Mouse (Mus musculus): ENCODE data around the gene Eif5a2. TPM values are rescaled to one million over a fixed set of nuclear protein-coding genes. Genes with fewer than 3 reads are reported as not detected.
"Not testable (repeated sequence)": the region's sequence is repeated elsewhere in the genome, so short reads cannot be mapped to it uniquely, and the experiment has no call there.

Eif5a2 gene
- polyA plus RNA-seq, 1 experiment from 2014 or later: 12.5 TPM

DNA sequence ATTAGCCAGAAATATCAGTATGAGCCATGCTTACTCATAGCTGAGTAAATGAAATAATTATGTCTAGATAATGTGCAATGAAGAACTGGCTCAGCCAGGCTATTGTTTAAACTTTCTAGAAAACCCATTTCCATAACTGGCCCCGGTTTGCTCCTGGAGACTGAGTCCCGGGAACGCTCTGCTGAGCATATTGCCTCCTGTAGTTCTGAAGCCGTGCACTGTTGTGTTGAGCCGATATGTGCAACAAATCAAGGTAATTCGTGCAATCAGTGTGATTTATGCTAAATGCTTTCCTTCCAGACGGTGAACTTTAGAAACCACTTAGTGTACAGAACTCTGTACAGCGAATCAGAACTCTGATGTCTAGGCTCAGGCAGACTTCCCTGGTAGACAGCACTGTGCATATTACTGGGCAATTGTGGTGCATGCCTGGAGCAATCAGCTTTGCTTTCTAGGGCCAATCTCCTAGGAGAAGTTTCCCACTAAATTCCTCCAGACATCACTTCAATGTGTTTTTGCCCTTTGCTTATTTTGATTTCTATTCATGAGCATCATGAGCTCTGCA is 19.8 kb upstream of the Eif5a2 start:
- no peak overlapping the region for H3K9ac ChIP-seq (ENCODE audit: low read length)
- H3K4me3 ChIP-seq (ENCODE audit: low read depth, low read length): no peak overlapping the region
- DNase-seq (ENCODE audit: low spot score) (no peak), ATAC-seq (no peak)
- no peaks in the 10 kb centered on the region for H3K36me3 ChIP-seq (ENCODE audit: control insufficient read depth, insufficient read depth, low read length)
- no peak overlapping the region for H3K27ac ChIP-seq (ENCODE audit: low read depth, low read length)
- no peaks in the 10 kb centered on the region for H3K4me1 ChIP-seq (ENCODE audit: control insufficient read depth, insufficient read depth, low read length)
- no peaks in the 10 kb centered on the region for H3K27me3 ChIP-seq (replicated peaks; ENCODE audit: control insufficient read depth, insufficient read depth, low read length)
- no peaks in the 10 kb centered on the region for H3K9me3 ChIP-seq (replicated peaks; ENCODE audit: control insufficient read depth, low read length)
- WGBS: 72% methylated on average over 8 of the region's 8 CpGs
- H3K4me2 ChIP-seq (ENCODE audit: low read length): no peak overlapping the region

GRCm38 (mm10) chr3:28766935-28767334 is 14.1 kb upstream of the Eif5a2 start:
- Histone ChIP-seq H3K4me1 (ENCODE audit: control insufficient read depth, insufficient read depth, low read length) (no peaks in the 10 kb centered on the region), H3K27ac (ENCODE audit: low read depth, low read length) (no peak overlapping the region), H3K27me3 (replicated peaks; ENCODE audit: control insufficient read depth, insufficient read depth, low read length) (no peaks in the 10 kb centered on the region), H3K36me3 (ENCODE audit: control insufficient read depth, insufficient read depth, low read length) (no peaks in the 10 kb centered on the region), H3K4me2 (ENCODE audit: low read length) (no peak overlapping the region), H3K4me3 (ENCODE audit: low read depth, low read length) (no peak overlapping the region), H3K9ac (ENCODE audit: low read length) (no peak overlapping the region), H3K9me3 (replicated peaks; ENCODE audit: control insufficient read depth, low read length) (0 out of 2 replicates have a peak, but pooled peaks cover 2% of the 10 kb centered on the region)
- DNase-seq (ENCODE audit: low spot score) (no peak), ATAC-seq (no peak)
- 95% methylated on average over 4 of the region's 4 CpGs for WGBS

DNA sequence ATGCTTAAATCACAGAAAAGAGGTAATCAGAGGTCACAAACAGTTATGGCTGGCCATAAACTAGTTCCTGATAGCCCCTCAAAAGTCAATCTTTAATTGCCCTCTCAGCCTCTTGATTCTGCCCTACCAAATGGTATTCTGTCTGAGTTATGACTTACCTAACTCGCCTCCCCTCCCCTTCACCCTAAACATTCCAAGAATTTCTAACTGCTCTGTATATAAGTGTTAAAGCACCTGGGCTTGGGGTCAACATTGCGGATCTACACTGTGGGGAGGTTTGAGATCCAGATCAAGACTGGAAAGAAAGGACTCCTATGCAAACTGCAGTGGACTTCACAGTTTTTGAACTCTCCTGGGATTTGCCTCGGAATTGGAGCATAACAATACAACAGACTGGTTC is 12.9 kb upstream of the Eif5a2 start:
- H3K36me3 ChIP-seq (ENCODE audit: control insufficient read depth, insufficient read depth, low read length): no peaks in the 10 kb centered on the region
- ATAC-seq (no peak), DNase-seq (ENCODE audit: low spot score) (no peak)
- H3K27ac ChIP-seq (ENCODE audit: low read depth, low read length): no peak overlapping the region
- no peak overlapping the region for H3K4me3 ChIP-seq (ENCODE audit: low read depth, low read length)
- H3K27me3 ChIP-seq (replicated peaks; ENCODE audit: control insufficient read depth, insufficient read depth, low read length): no peaks in the 10 kb centered on the region
- H3K4me2 ChIP-seq (ENCODE audit: low read length): no peak overlapping the region
- no peak overlapping the region for H3K9ac ChIP-seq (ENCODE audit: low read length)
- no peaks in the 10 kb centered on the region for H3K4me1 ChIP-seq (ENCODE audit: control insufficient read depth, insufficient read depth, low read length)
- 0 out of 2 replicates have a peak, but pooled peaks cover 2% of the 10 kb centered on the region for H3K9me3 ChIP-seq (replicated peaks; ENCODE audit: control insufficient read depth, low read length)
- 83% methylated on average over 3 of the region's 3 CpGs for WGBS

- not testable (repeated sequence) for H3K4me3 ChIP-seq (ENCODE audit: low read depth, low read length); H3K9ac ChIP-seq (ENCODE audit: low read length); DNase-seq (ENCODE audit: low spot score); H3K27me3 ChIP-seq (replicated peaks; ENCODE audit: control insufficient read depth, insufficient read depth, low read length); H3K27ac ChIP-seq (ENCODE audit: low read depth, low read length); H3K4me1 ChIP-seq (ENCODE audit: control insufficient read depth, insufficient read depth, low read length); H3K4me2 ChIP-seq (ENCODE audit: low read length); H3K36me3 ChIP-seq (ENCODE audit: control insufficient read depth, insufficient read depth, low read length); H3K9me3 ChIP-seq (replicated peaks; ENCODE audit: control insufficient read depth, low read length); ATAC-seq
- WGBS: 76% methylated on average over 4 of the region's 4 CpGs
These were observed 8.2 kb upstream of the Eif5a2 start for GRCm38 (mm10) chr3:28772919-28773318.

- 93% methylated on average over 7 of the region's 7 CpGs for WGBS
- DNase-seq (ENCODE audit: low spot score) (no peak), ATAC-seq (no peak)
- Histone ChIP-seq H3K27me3 (replicated peaks; ENCODE audit: control insufficient read depth, insufficient read depth, low read length) (no peaks in the 10 kb centered on the region), H3K4me2 (ENCODE audit: low read length) (no peak overlapping the region), H3K9ac (ENCODE audit: low read length) (no peak overlapping the region), H3K4me1 (ENCODE audit: control insufficient read depth, insufficient read depth, low read length) (no peaks in the 10 kb centered on the region), H3K9me3 (replicated peaks; ENCODE audit: control insufficient read depth, low read length) (no peaks in the 10 kb centered on the region), H3K36me3 (ENCODE audit: control insufficient read depth, insufficient read depth, low read length) (no peaks in the 10 kb centered on the region), H3K4me3 (ENCODE audit: low read depth, low read length) (no peak overlapping the region), H3K27ac (ENCODE audit: low read depth, low read length) (no peak overlapping the region)
These were observed 5.7 kb upstream of the Eif5a2 start for GRCm38 (mm10) chr3:28775361-28775760.

GRCm38 (mm10) chr3:28775958-28776357 is 5.1 kb upstream of the Eif5a2 start:
- Histone ChIP-seq H3K4me3 (ENCODE audit: low read depth, low read length) (no peak overlapping the region), H3K9ac (ENCODE audit: low read length) (no peak overlapping the region), H3K27me3 (replicated peaks; ENCODE audit: control insufficient read depth, insufficient read depth, low read length) (no peaks in the 10 kb centered on the region), H3K27ac (ENCODE audit: low read depth, low read length) (no peak overlapping the region), H3K9me3 (replicated peaks; ENCODE audit: control insufficient read depth, low read length) (no peaks in the 10 kb centered on the region), H3K4me1 (ENCODE audit: control insufficient read depth, insufficient read depth, low read length) (peaks cover 3% of the 10 kb centered on the region; the same call in 1 of the 2 replicates), H3K4me2 (ENCODE audit: low read length) (no peak overlapping the region), H3K36me3 (ENCODE audit: control insufficient read depth, insufficient read depth, low read length) (no peaks in the 10 kb centered on the region)
- WGBS: 86% methylated on average over 1 of the region's 1 CpGs
- DNase-seq (ENCODE audit: low spot score) (no peak), ATAC-seq (no peak)

- no peak overlapping the region for H3K4me3 ChIP-seq (ENCODE audit: low read depth, low read length)
- no peak overlapping the region for H3K9ac ChIP-seq (ENCODE audit: low read length)
- peaks cover 3% of the 10 kb centered on the region; the same call in 1 of the 2 replicates for H3K4me1 ChIP-seq (ENCODE audit: control insufficient read depth, insufficient read depth, low read length)
- DNase-seq (ENCODE audit: low spot score): no peak
- H3K27me3 ChIP-seq (replicated peaks; ENCODE audit: control insufficient read depth, insufficient read depth, low read length): no peaks in the 10 kb centered on the region
- no peak overlapping the region for H3K27ac ChIP-seq (ENCODE audit: low read depth, low read length)
- no peaks in the 10 kb centered on the region for H3K9me3 ChIP-seq (replicated peaks; ENCODE audit: control insufficient read depth, low read length)
- no peak for ATAC-seq
- H3K4me2 ChIP-seq (ENCODE audit: low read length): no peak overlapping the region
- no peaks in the 10 kb centered on the region for H3K36me3 ChIP-seq (ENCODE audit: control insufficient read depth, insufficient read depth, low read length)
- WGBS: 65% methylated on average over 1 of the region's 1 CpGs
These were observed 4.6 kb upstream of the Eif5a2 start for GRCm38 (mm10) chr3:28776491-28776890.

GRCm38 (mm10) chr3:28780511-28780910 is 565 bp upstream of the Eif5a2 start:
- Histone ChIP-seq H3K9me3 (replicated peaks; ENCODE audit: control insufficient read depth, low read length) (no peaks in the 10 kb centered on the region), H3K4me1 (ENCODE audit: control insufficient read depth, insufficient read depth, low read length) (peaks cover 3% of the 10 kb centered on the region; the same call in 1 of the 2 replicates), H3K27ac (ENCODE audit: low read depth, low read length) (no peak overlapping the region), H3K36me3 (ENCODE audit: control insufficient read depth, insufficient read depth, low read length) (no peaks in the 10 kb centered on the region), H3K27me3 (replicated peaks; ENCODE audit: control insufficient read depth, insufficient read depth, low read length) (no peaks in the 10 kb centered on the region), H3K9ac (ENCODE audit: low read length) (no peak overlapping the region), H3K4me2 (ENCODE audit: low read length) (peak overlapping the region; percentile 97), H3K4me3 (ENCODE audit: low read depth, low read length) (peak overlapping the region; percentile 75)
- 77% methylated on average over 9 of the region's 9 CpGs for WGBS
- ATAC-seq (peak; percentile 27), DNase-seq (ENCODE audit: low spot score) (no peak)

DNA sequence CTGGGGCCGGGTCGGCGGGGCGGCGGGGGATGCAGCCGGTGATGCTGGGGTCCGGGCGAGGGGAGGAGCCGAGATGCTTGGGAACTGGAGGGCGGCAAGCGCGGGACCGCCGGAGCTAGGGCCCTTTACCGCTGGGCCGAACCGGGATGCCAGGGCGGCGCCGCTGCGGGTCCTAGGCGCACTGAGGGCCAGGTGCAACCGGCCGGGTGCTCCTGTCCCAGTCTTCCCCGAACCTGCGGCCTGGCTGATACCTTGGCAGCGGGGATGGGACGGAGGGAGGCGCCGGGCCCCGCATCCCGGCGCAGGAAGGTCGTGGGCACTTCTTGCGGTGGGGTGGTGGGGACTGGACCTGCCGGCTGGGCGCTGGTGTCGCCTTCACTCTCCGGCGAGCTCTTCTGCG is 346 bp downstream of the Eif5a2 start:
- Histone ChIP-seq H3K36me3 (ENCODE audit: control insufficient read depth, insufficient read depth, low read length) (no peaks in the 10 kb centered on the region), H3K4me2 (ENCODE audit: low read length) (peak overlapping the region; percentile 97), H3K27ac (ENCODE audit: low read depth, low read length) (no peak overlapping the region), H3K4me1 (ENCODE audit: control insufficient read depth, insufficient read depth, low read length) (peaks cover 3% of the 10 kb centered on the region; the same call in 1 of the 2 replicates), H3K27me3 (replicated peaks; ENCODE audit: control insufficient read depth, insufficient read depth, low read length) (no peaks in the 10 kb centered on the region), H3K4me3 (ENCODE audit: low read depth, low read length) (peak overlapping the region; percentile 75), H3K9me3 (replicated peaks; ENCODE audit: control insufficient read depth, low read length) (no peaks in the 10 kb centered on the region), H3K9ac (ENCODE audit: low read length) (peak overlapping the region; percentile 75)
- under 1% methylated on average over 37 of the region's 41 CpGs for WGBS
- DNase-seq (ENCODE audit: low spot score) (no peak), ATAC-seq (no peak)
